In genomic region chr10:81546332-81546731, GRCm38 (mm10) we compare ENCODE assay signal across 11 mouse cellular contexts. TPM values are rescaled to one million over a fixed set of nuclear protein-coding genes. Genes with fewer than 3 reads are reported as not detected.
DNase-seq lines count a peak whose midpoint lies in the region; ATAC-seq and TF ChIP-seq lines count a peak whose summit lies in the region.
"Had no signal": no experiment of that assay in that cellular context is flagged by ENCODE, and none has a peak within 500 bp of the region (broad histone marks: within the 10 kb centered on the region; RNA-seq: fewer than 3 reads in every experiment).

No protein-coding gene starts in this region.

- TF ChIP-seq CTCF in stomach, postnatal 0 days (IDR thresholded peaks at IDR 0.05; ENCODE audit: low read depth): no peak

- no peak overlapping the region for H3K4me3 ChIP-seq in forebrain, embryonic 15.5 days
- H3K4me3 ChIP-seq in forebrain, embryonic 12.5 days (replicated peaks): no peak overlapping the region
- peak overlapping the region; percentile 38 for H3K4me3 ChIP-seq in megakaryocyte, embryonic 14.5 days (replicated peaks)
- no peak overlapping the region for H3K4me3 ChIP-seq in stomach, postnatal 0 days (ENCODE audit: low read depth, low read length)

- H3K27me3 ChIP-seq in forebrain, embryonic 15.5 days: no peaks in the 10 kb centered on the region
- no peaks in the 10 kb centered on the region for H3K27me3 ChIP-seq in forebrain, embryonic 12.5 days
- H3K27me3 ChIP-seq in megakaryocyte, embryonic 14.5 days (replicated peaks): no peaks in the 10 kb centered on the region
- H3K27me3 ChIP-seq in stomach, postnatal 0 days (ENCODE audit: control insufficient read depth, insufficient read depth, low read length): no peaks in the 10 kb centered on the region

- H3K9ac ChIP-seq in forebrain, embryonic 15.5 days (replicated peaks): no peak overlapping the region
- H3K9ac ChIP-seq in forebrain, embryonic 12.5 days: no peak overlapping the region
- no peak overlapping the region for H3K9ac ChIP-seq in stomach, postnatal 0 days (ENCODE audit: low read length)

- ATAC-seq in forebrain, embryonic 15.5 days (replicated peaks): no peak
- no peak for ATAC-seq in forebrain, embryonic 12.5 days (ENCODE audit: low FRiP score)
- ATAC-seq in megakaryocyte, adult 5-6 weeks (ENCODE audit: poor library complexity, severe bottlenecking): no peak
- peak; percentile 26 for ATAC-seq in stomach, postnatal 0 days (ENCODE audit: low FRiP score, low TSS enrichment)

- no peak overlapping the region for H3K4me2 ChIP-seq in forebrain, embryonic 15.5 days (replicated peaks)
- H3K4me2 ChIP-seq in forebrain, embryonic 12.5 days: no peak overlapping the region
- H3K4me2 ChIP-seq in stomach, postnatal 0 days (replicated peaks; ENCODE audit: low read depth): no peak overlapping the region

- DNase-seq in liver: peak; percentile 72
- DNase-seq in stomach, postnatal 0 days (ENCODE audit: low spot score): peak; percentile 77
- DNase-seq in right cerebral cortex, postnatal 4 days: no peak
- DNase-seq in frontal cortex, adult 2 months (ENCODE audit: extremely low spot score in 1 of 2, low spot score in 1 of 2): no peak
- DNase-seq: gastrocnemius, postnatal 36 days; layer of hippocampus, adult 9-11 months; lung, postnatal 36 days had no signal

- H3K36me3 ChIP-seq in forebrain, embryonic 15.5 days: no peaks in the 10 kb centered on the region
- H3K36me3 ChIP-seq in forebrain, embryonic 12.5 days (replicated peaks): 0 out of 2 replicates have a peak, but pooled peaks cover 4% of the 10 kb centered on the region
- peaks cover 20% of the 10 kb centered on the region for H3K36me3 ChIP-seq in megakaryocyte, embryonic 14.5 days (replicated peaks; ENCODE audit: low read length)
- H3K36me3 ChIP-seq in stomach, postnatal 0 days (ENCODE audit: control insufficient read depth, insufficient read depth, low read length): no peaks in the 10 kb centered on the region

- 87% methylated on average over 5 of the region's 5 CpGs for WGBS in forebrain, embryonic 15.5 days
- WGBS in forebrain, embryonic 12.5 days: 91% methylated on average over 5 of the region's 5 CpGs
- 64% methylated on average over 5 of the region's 5 CpGs for WGBS in stomach, postnatal 0 days

- no peak for TF ChIP-seq EP300 in stomach, postnatal 0 days (optimal IDR thresholded peaks at IDR 0.05)

- H3K4me1 ChIP-seq in forebrain, embryonic 15.5 days: peaks cover 35% of the 10 kb centered on the region
- H3K4me1 ChIP-seq in forebrain, embryonic 12.5 days: peaks cover 34% of the 10 kb centered on the region
- peaks cover 79% of the 10 kb centered on the region for H3K4me1 ChIP-seq in megakaryocyte, embryonic 14.5 days
- H3K4me1 ChIP-seq in stomach, postnatal 0 days (replicated peaks; ENCODE audit: control insufficient read depth, insufficient read depth): peaks cover 2% of the 10 kb centered on the region; the same call in 1 of the 2 replicates

- H3K9me3 ChIP-seq in forebrain, embryonic 15.5 days: no peaks in the 10 kb centered on the region
- H3K9me3 ChIP-seq in forebrain, embryonic 12.5 days: no peaks in the 10 kb centered on the region
- no peaks in the 10 kb centered on the region for H3K9me3 ChIP-seq in megakaryocyte, embryonic 14.5 days
- no peaks in the 10 kb centered on the region for H3K9me3 ChIP-seq in stomach, postnatal 0 days (ENCODE audit: control insufficient read depth, low read length)

- H3K27ac ChIP-seq in forebrain, embryonic 15.5 days (replicated peaks): 0 out of 2 replicates have a peak overlapping the region, but pooled peaks have one; percentile 0
- H3K27ac ChIP-seq in forebrain, embryonic 12.5 days: no peak overlapping the region
- H3K27ac ChIP-seq in stomach, postnatal 0 days (replicated peaks): peak overlapping the region; percentile 65

RNA-seq across cellular contexts. Expression of gene Gna11, which starts 1.3 kb away (rescaled TPM):
- 99.8 and 103 TPM in 2 replicates for polyA plus RNA-seq in forebrain, embryonic 15.5 days (2015; fragmentation: Nextera tagmentation; extraction: Ambion mirVana)
- 74.8 and 75.9 TPM in 2 replicates for polyA plus RNA-seq in forebrain, embryonic 12.5 days (2016; fragmentation: Nextera tagmentation; extraction: Ambion mirVana)
- 7.3 and 10.2 TPM in 2 replicates for polyA plus RNA-seq in megakaryocyte, embryonic 14.5 days (2012; ENCODE audit: insufficient read depth, low replicate concordance)
- 4.9 and 7.8 TPM in 2 replicates for total RNA-seq in megakaryocyte, adult 5-6 weeks (2015)
- total RNA-seq in megakaryocyte, adult 5-6 weeks (2017): 7.1 and 8.1 TPM in 2 replicates
- 62.5 and 70.7 TPM in 2 replicates for polyA plus RNA-seq in stomach, postnatal 0 days (2015; fragmentation: Nextera tagmentation; extraction: Ambion mirVana)
- 147 and 150 TPM in 2 replicates for polyA plus RNA-seq in frontal cortex, adult 2 months (2012; rRNA removed)

RNA-seq across cellular contexts. Expression of gene Aes, which starts 13.0 kb away (rescaled TPM):
- 665 and 705 TPM in 2 replicates for polyA plus RNA-seq in forebrain, embryonic 15.5 days (2015; fragmentation: Nextera tagmentation; extraction: Ambion mirVana)
- 520 TPM in 2 replicates for polyA plus RNA-seq in forebrain, embryonic 12.5 days (2016; fragmentation: Nextera tagmentation; extraction: Ambion mirVana)
- polyA plus RNA-seq in megakaryocyte, embryonic 14.5 days (2012; ENCODE audit: insufficient read depth, low replicate concordance): 2,412 and 5,687 TPM in 2 replicates
- 345 and 384 TPM in 2 replicates for total RNA-seq in megakaryocyte, adult 5-6 weeks (2015)
- 238 and 282 TPM in 2 replicates for total RNA-seq in megakaryocyte, adult 5-6 weeks (2017)
- 429 and 495 TPM in 2 replicates for polyA plus RNA-seq in stomach, postnatal 0 days (2015; fragmentation: Nextera tagmentation; extraction: Ambion mirVana)
- 867 and 972 TPM in 2 replicates for polyA plus RNA-seq in frontal cortex, adult 2 months (2012; rRNA removed)

RNA-seq across cellular contexts. Expression of gene Gna15, which starts 22.3 kb away (rescaled TPM):
- 0.57 and 0.84 TPM in 2 replicates for polyA plus RNA-seq in forebrain, embryonic 15.5 days (2015; fragmentation: Nextera tagmentation; extraction: Ambion mirVana)
- 0.49 and 0.92 TPM in 2 replicates for polyA plus RNA-seq in forebrain, embryonic 12.5 days (2016; fragmentation: Nextera tagmentation; extraction: Ambion mirVana)
- 31.7 and 48.4 TPM in 2 replicates for polyA plus RNA-seq in megakaryocyte, embryonic 14.5 days (2012; ENCODE audit: insufficient read depth, low replicate concordance)
- total RNA-seq in megakaryocyte, adult 5-6 weeks (2015): 34.3 and 35.9 TPM in 2 replicates
- total RNA-seq in megakaryocyte, adult 5-6 weeks (2017): 31.5 and 42.4 TPM in 2 replicates
- polyA plus RNA-seq in stomach, postnatal 0 days (2015; fragmentation: Nextera tagmentation; extraction: Ambion mirVana): 9.8 and 10.1 TPM in 2 replicates
- 2.9 and 3.7 TPM in 2 replicates for polyA plus RNA-seq in frontal cortex, adult 2 months (2012; rRNA removed)

RNA-seq across cellular contexts. Expression of gene Tle2, which starts 28.0 kb away (rescaled TPM):
- 27.3 and 28.0 TPM in 2 replicates for polyA plus RNA-seq in forebrain, embryonic 15.5 days (2015; fragmentation: Nextera tagmentation; extraction: Ambion mirVana)
- polyA plus RNA-seq in forebrain, embryonic 12.5 days (2016; fragmentation: Nextera tagmentation; extraction: Ambion mirVana): 14.3 and 16.5 TPM in 2 replicates
- polyA plus RNA-seq in megakaryocyte, embryonic 14.5 days (2012; ENCODE audit: insufficient read depth, low replicate concordance): 18.9 and 34.3 TPM in 2 replicates
- total RNA-seq in megakaryocyte, adult 5-6 weeks (2015): 1.1 and 3.3 TPM in 2 replicates
- 0.51 and 1.8 TPM in 2 replicates for total RNA-seq in megakaryocyte, adult 5-6 weeks (2017)
- 4.8 and 6.9 TPM in 2 replicates for polyA plus RNA-seq in stomach, postnatal 0 days (2015; fragmentation: Nextera tagmentation; extraction: Ambion mirVana)
- polyA plus RNA-seq in frontal cortex, adult 2 months (2012; rRNA removed): 120 and 136 TPM in 2 replicates

RNA-seq across cellular contexts. Expression of gene S1pr4, which starts 46.4 kb away (rescaled TPM):
- 0.69 and 0.73 TPM in 2 replicates for polyA plus RNA-seq in forebrain, embryonic 15.5 days (2015; fragmentation: Nextera tagmentation; extraction: Ambion mirVana)
- polyA plus RNA-seq in forebrain, embryonic 12.5 days (2016; fragmentation: Nextera tagmentation; extraction: Ambion mirVana): 0.21 and 0.49 TPM in 2 replicates
- polyA plus RNA-seq in megakaryocyte, embryonic 14.5 days (2012; ENCODE audit: insufficient read depth, low replicate concordance): 7.4 and 9.1 TPM in 2 replicates
- total RNA-seq in megakaryocyte, adult 5-6 weeks (2015): 22.8 and 23.9 TPM in 2 replicates
- total RNA-seq in megakaryocyte, adult 5-6 weeks (2017): 28.1 and 29.3 TPM in 2 replicates
- 1.0 and 1.5 TPM in 2 replicates for polyA plus RNA-seq in stomach, postnatal 0 days (2015; fragmentation: Nextera tagmentation; extraction: Ambion mirVana)
- polyA plus RNA-seq in frontal cortex, adult 2 months (2012; rRNA removed): 0.94 and 1.1 TPM in 2 replicates

Comparison
In these comparisons a context has a peak if more than half of its experiments do, and no peak if none do; other contexts are left out.
1. DNase-seq: peak in liver (single experiment) and stomach, postnatal 0 days (single experiment); none in right cerebral cortex, postnatal 4 days (single experiment) and frontal cortex, adult 2 months (0 of 2).